Mouse (Mus musculus): Measurements from ENCODE around the gene Capn13. TPM values are rescaled to one million over a fixed set of nuclear protein-coding genes. Genes with fewer than 3 reads are reported as not detected.

The Capn13 gene
- total and polyA plus RNA-seq, 3 experiments, result not detected

- no peak overlapping the region for H3K9ac ChIP-seq (ENCODE audit: control insufficient read depth, low read depth, low read length, poor library complexity, severe bottlenecking)
- H3K79me2 ChIP-seq (ENCODE audit: control insufficient read depth, insufficient read depth, low read length, poor library complexity), result no peaks in the 10 kb centered on the region
- no peak for TF ChIP-seq UBTF (IDR thresholded peaks at IDR 0.05; ENCODE audit: borderline replicate concordance, insufficient read depth, low read depth, low read length)
- H3K27ac ChIP-seq (ENCODE audit: control insufficient read depth, low read depth, low read length), result no peak overlapping the region
- no peak for DNase-seq (ENCODE audit: low read depth, low spot score)
- H3K4me3 ChIP-seq (ENCODE audit: control insufficient read depth in 1 of 2, insufficient read depth in 1 of 2, low read depth in 2 of 2, low read length in 2 of 2), result no peak overlapping the region
- H3K36me3 ChIP-seq (ENCODE audit: control insufficient read depth in 1 of 2, insufficient read depth in 2 of 2, low read length in 2 of 2), result no peaks in the 10 kb centered on the region
- no peaks in the 10 kb centered on the region; a peak in 1 of 4 replicates for H3K27me3 ChIP-seq (ENCODE audit: control insufficient read depth in 1 of 2, insufficient read depth in 2 of 2, low read length in 2 of 2)
- no peaks in the 10 kb centered on the region for H3K4me1 ChIP-seq (ENCODE audit: control insufficient read depth in 1 of 2, insufficient read depth in 2 of 2, low read length in 2 of 2)
- no peaks in the 10 kb centered on the region for H3K9me3 ChIP-seq (replicated peaks; ENCODE audit: insufficient read depth, low read length)
These were observed 1.5 kb downstream of the Capn13 start for GRCm38 (mm10) chr17:73399136-73399535.

DNA sequence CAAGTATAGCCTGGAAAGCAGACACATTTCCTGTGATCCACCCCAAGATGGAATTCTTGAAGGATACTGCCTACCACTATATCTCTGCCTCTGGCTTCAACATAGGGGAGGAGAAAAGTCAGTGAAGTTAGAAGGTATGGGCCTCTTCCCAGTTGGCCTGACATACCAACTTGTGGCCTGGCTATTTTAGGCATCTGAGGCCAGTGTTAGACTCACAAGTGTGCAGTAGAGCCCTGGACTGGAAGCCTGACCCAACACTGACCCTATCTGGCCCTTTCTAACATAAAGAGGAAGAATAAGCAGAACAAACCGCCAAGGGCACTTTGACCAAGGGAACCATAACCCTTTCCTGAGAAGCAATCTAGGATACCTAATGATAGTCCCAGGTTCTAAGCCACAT lies 7.3 kb downstream of the Capn13 start:
- no peaks in the 10 kb centered on the region for H3K4me1 ChIP-seq (ENCODE audit: control insufficient read depth in 1 of 2, insufficient read depth in 2 of 2, low read length in 2 of 2)
- no peak overlapping the region for H3K27ac ChIP-seq (ENCODE audit: control insufficient read depth, low read depth, low read length)
- no peak for DNase-seq (ENCODE audit: low read depth, low spot score)
- no peak overlapping the region for H3K9ac ChIP-seq (ENCODE audit: control insufficient read depth, low read depth, low read length, poor library complexity, severe bottlenecking)
- no peak overlapping the region for H3K4me3 ChIP-seq (ENCODE audit: control insufficient read depth in 1 of 2, insufficient read depth in 1 of 2, low read depth in 2 of 2, low read length in 2 of 2)
- H3K79me2 ChIP-seq (ENCODE audit: control insufficient read depth, insufficient read depth, low read length, poor library complexity), result no peaks in the 10 kb centered on the region
- H3K36me3 ChIP-seq (ENCODE audit: control insufficient read depth in 1 of 2, insufficient read depth in 2 of 2, low read length in 2 of 2), result no peaks in the 10 kb centered on the region
- no peaks in the 10 kb centered on the region for H3K9me3 ChIP-seq (replicated peaks; ENCODE audit: insufficient read depth, low read length)
- H3K27me3 ChIP-seq (ENCODE audit: control insufficient read depth in 1 of 2, insufficient read depth in 2 of 2, low read length in 2 of 2), result no peaks in the 10 kb centered on the region; a peak in 1 of 4 replicates
- TF ChIP-seq MAX (IDR thresholded peaks at IDR 0.05; ENCODE audit: low read length) (no peak), ZNF384 (IDR thresholded peaks at IDR 0.05; ENCODE audit: low read depth, low read length) (no peak), ZMIZ1 (IDR thresholded peaks at IDR 0.05; ENCODE audit: low read depth, low read length) (no peak), NRF1 (IDR thresholded peaks at IDR 0.05; ENCODE audit: insufficient read depth, low read depth, low read length, poor library complexity, severe bottlenecking) (no peak), KAT2A (conservative IDR thresholded peaks at IDR 0.05; ENCODE audit: low read depth, low read length) (no peak), MXI1 (IDR thresholded peaks at IDR 0.05; ENCODE audit: low read depth, low read length) (no peak), UBTF (IDR thresholded peaks at IDR 0.05; ENCODE audit: borderline replicate concordance, insufficient read depth, low read depth, low read length) (no peak), RAD21 (IDR thresholded peaks at IDR 0.05; ENCODE audit: low read depth, low read length) (no peak), TCF12 (IDR thresholded peaks at IDR 0.05; ENCODE audit: low read depth, low read length) (no peak), GATA1 (IDR thresholded peaks at IDR 0.05; ENCODE audit: low read depth, low read length) (no peak), ELF1 (IDR thresholded peaks at IDR 0.05; ENCODE audit: low read depth, low read length) (no peak), TAL1 (IDR thresholded peaks at IDR 0.05; ENCODE audit: low read length) (no peak), CHD1 (IDR thresholded peaks at IDR 0.05; ENCODE audit: low read depth, low read length) (no peak)

DNA sequence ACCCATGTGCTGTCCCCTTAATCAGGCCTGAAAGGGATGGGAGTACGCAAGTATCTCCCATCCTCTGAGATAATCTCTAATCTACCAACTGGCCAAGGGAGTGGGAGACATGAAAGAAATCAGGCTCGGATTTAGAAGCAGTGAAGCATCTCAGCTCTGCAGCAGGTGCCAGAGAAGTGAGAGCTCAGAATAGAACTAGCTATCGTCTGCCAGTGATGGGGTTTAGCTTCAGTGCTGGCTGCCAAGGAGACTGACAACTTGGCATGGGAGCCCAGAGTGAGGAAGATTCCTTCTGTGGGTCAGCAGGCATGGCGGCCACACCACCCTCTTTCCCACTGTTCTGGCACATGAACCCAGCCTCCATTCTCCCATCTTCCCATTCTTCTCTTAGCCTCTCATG lies 8.9 kb downstream of the Capn13 start:
- Histone ChIP-seq H3K36me3 (ENCODE audit: control insufficient read depth in 1 of 2, insufficient read depth in 2 of 2, low read length in 2 of 2) (no peaks in the 10 kb centered on the region), H3K79me2 (ENCODE audit: control insufficient read depth, insufficient read depth, low read length, poor library complexity) (no peaks in the 10 kb centered on the region), H3K9me3 (replicated peaks; ENCODE audit: insufficient read depth, low read length) (no peaks in the 10 kb centered on the region), H3K4me1 (ENCODE audit: control insufficient read depth in 1 of 2, insufficient read depth in 2 of 2, low read length in 2 of 2) (no peaks in the 10 kb centered on the region), H3K9ac (ENCODE audit: control insufficient read depth, low read depth, low read length, poor library complexity, severe bottlenecking) (no peak overlapping the region), H3K4me3 (ENCODE audit: control insufficient read depth in 1 of 2, insufficient read depth in 1 of 2, low read depth in 2 of 2, low read length in 2 of 2) (no peak overlapping the region), H3K27me3 (ENCODE audit: control insufficient read depth in 1 of 2, insufficient read depth in 2 of 2, low read length in 2 of 2) (no peaks in the 10 kb centered on the region; a peak in 1 of 4 replicates), H3K27ac (ENCODE audit: control insufficient read depth, low read depth, low read length) (no peak overlapping the region)
- no peak for DNase-seq (ENCODE audit: low read depth, low spot score)
- TF ChIP-seq E2F4 (IDR thresholded peaks at IDR 0.05; ENCODE audit: borderline replicate concordance, low read depth, low read length) (no peak), NELFE (IDR thresholded peaks at IDR 0.05; ENCODE audit: low read depth, low read length) (no peak), EP300 (IDR thresholded peaks at IDR 0.05; ENCODE audit: low read depth in 1 of 2, low read length in 2 of 2) (no peak)

Measured in MEL (cell line).